Mouse (Mus musculus) adrenal gland, postnatal 25 days (tissue): Measurements from ENCODE around the gene Slc35b4. TPM values are rescaled to one million over a fixed set of nuclear protein-coding genes. Genes with fewer than 3 reads are reported as not detected.

ENCODE experiments used
- DNase-seq: peaks from one replicate; pipeline ENCODE4 v3.0.0; 2021; ENCODE audit warnings: mixed read lengths
- total RNA-seq: library from RNA; stranded (reverse); gene quantifications from 2 replicates; pipeline ENCODE4 v1.2.3, GENCODE M21; 2021

Slc35b4 gene
- total RNA-seq, 1 experiment from 2014 or later = 35.1 TPM

DNA sequence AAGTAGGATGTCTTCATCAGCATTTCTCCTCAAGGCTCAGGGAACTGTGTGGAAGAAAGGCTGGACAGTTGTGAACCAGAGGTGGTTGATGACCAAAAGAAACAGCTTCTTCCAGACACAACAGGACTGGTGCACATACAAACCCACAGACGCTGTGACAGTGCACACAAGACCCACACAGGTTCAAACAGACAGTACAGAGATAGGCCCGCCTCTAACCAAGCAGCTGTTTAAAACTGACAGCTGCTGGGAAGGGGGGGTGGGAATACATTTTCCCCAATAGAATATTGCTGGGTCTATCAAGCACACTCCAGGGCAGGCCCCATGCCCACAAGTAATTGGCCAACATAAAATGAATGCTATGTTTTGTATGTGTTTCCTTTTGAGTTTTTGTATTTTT lies 52.5 kb downstream of the Slc35b4 start:
- no peak for DNase-seq

- no peak for DNase-seq
Observed at GRCm38 (mm10) chr6:34116838-34117478, 60.0 kb downstream of the Slc35b4 start.

DNA sequence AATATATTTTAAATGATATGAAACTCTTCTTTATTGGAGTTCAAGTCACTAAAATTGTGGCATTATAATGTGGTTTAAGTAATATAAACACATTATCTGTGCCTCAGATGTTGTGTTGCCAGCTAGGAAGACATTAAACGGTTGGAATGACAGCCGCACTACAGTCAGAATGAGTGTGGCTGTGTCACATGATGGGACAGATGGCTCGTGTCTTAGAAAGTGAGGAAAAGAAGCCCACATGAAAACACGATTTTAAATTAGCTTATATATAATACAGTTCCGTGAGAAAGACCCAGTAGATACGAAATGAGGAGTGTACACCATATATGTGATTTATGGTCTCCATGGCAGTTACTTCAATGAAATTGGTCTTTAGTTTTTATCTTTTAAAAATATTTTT lies 65.5 kb downstream of the Slc35b4 start:
- no peak for DNase-seq

DNA sequence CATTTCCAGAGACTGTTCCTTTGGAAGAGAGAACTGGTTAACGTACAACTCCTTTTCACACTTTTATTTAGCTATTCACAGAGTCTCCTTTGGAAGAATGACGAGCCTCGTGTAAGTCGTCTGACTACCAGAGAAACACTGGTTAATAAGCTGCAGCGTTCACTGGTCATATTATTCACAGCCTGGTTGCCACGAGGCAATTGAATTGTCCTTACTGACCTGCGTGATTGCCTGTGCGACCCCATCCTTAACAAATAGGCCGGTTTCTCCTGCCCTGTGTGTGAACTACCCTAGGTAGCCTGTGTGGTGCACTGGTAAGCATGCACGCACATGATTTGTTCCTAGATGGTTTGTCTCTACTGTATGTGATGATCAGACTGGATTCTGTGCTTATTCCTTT lies 66.3 kb downstream of the Slc35b4 start:
- DNase-seq = no peak

Other genes starting within 250 kb of the Slc35b4 start
- 0.14 and 0.70 TPM in 2 replicates for gene Lrguk, start 147.7 kb downstream of the Slc35b4 start, total RNA-seq
- gene Akr1b3, start 140.4 kb upstream of the Slc35b4 start, total RNA-seq = 224 and 233 TPM in 2 replicates
- gene Akr1b8, start 177.0 kb upstream of the Slc35b4 start, total RNA-seq = 186 and 230 TPM in 2 replicates
- gene Akr1b10, start 207.1 kb upstream of the Slc35b4 start, total RNA-seq = 127 and 139 TPM in 2 replicates
- 1,274 and 2,079 TPM in 2 replicates for gene Akr1b7, start 235.2 kb upstream of the Slc35b4 start, total RNA-seq